ENCODE assay signal across 39 mouse cellular contexts in genomic region chr3:15427917-15428316, GRCm38 (mm10). TPM values are rescaled to one million over a fixed set of nuclear protein-coding genes. Genes with fewer than 3 reads are reported as not detected.
DNase-seq lines count a peak whose midpoint lies in the region; ATAC-seq and TF ChIP-seq lines count a peak whose summit lies in the region.
"Had no signal": no experiment of that assay in that cellular context is flagged by ENCODE, and none has a peak within 500 bp of the region (broad histone marks: within the 10 kb centered on the region; RNA-seq: fewer than 3 reads in every experiment).

No protein-coding gene starts in this region.

- intact Hi-C loops in left cerebral cortex, postnatal 10 days (cut with DNase I) = no loop called here

- H3K4me1 ChIP-seq in lung, postnatal 0 days (ENCODE audit: insufficient read depth, low read depth, low read length) = no peaks in the 10 kb centered on the region
- peaks cover 9% of the 10 kb centered on the region for H3K4me1 ChIP-seq in bone marrow macrophage, adult 2 months (ENCODE audit: control insufficient read depth, insufficient read depth, low read length)
- H3K4me1 ChIP-seq: embryonic facial prominence, embryonic 12.5 days; heart, embryonic 12.5 days; limb, embryonic 13.5 days; lung, embryonic 15.5 days; midbrain, embryonic 13.5 days had no signal

- no peaks in the 10 kb centered on the region for H3K27me3 ChIP-seq in lung, postnatal 0 days (replicated peaks; ENCODE audit: insufficient read depth, low read length)
- H3K27me3 ChIP-seq: embryonic facial prominence, embryonic 12.5 days; heart, embryonic 12.5 days; limb, embryonic 13.5 days; lung, embryonic 15.5 days; midbrain, embryonic 13.5 days had no signal

- no peak overlapping the region for H3K4me3 ChIP-seq in lung, postnatal 0 days (ENCODE audit: low read depth, low read length)
- H3K4me3 ChIP-seq in bone marrow macrophage, adult 2 months (ENCODE audit: insufficient read depth, low read length) = no peak overlapping the region
- H3K4me3 ChIP-seq: embryonic facial prominence, embryonic 12.5 days; heart, embryonic 12.5 days; left cerebral cortex, adult 2 months; limb, embryonic 13.5 days; lung, embryonic 15.5 days; midbrain, embryonic 13.5 days had no signal

- TF ChIP-seq CTCF in lung, postnatal 0 days (IDR thresholded peaks at IDR 0.05) = no peak
- no peak for TF ChIP-seq CTCF in bone marrow macrophage, adult 2 months (IDR thresholded peaks at IDR 0.05; ENCODE audit: low read depth, low read length)

- no peak overlapping the region for H3K4me2 ChIP-seq in lung, postnatal 0 days (replicated peaks; ENCODE audit: low read depth, low read length)
- H3K4me2 ChIP-seq: embryonic facial prominence, embryonic 12.5 days; heart, embryonic 12.5 days; hindbrain, embryonic 14.5 days; limb, embryonic 13.5 days; lung, embryonic 15.5 days; midbrain, embryonic 13.5 days had no signal

- no peak overlapping the region for H3K27ac ChIP-seq in lung, postnatal 0 days (ENCODE audit: low read length)
- peak overlapping the region; percentile 81 for H3K27ac ChIP-seq in bone marrow macrophage, adult 2 months (ENCODE audit: insufficient read depth, low read depth, low read length)
- H3K27ac ChIP-seq: embryonic facial prominence, embryonic 12.5 days; hindbrain, embryonic 14.5 days; left cerebral cortex, adult 2 months; limb, embryonic 13.5 days; liver, embryonic 14.5 days; lung, embryonic 15.5 days; midbrain, embryonic 13.5 days; stomach, postnatal 0 days had no signal

- no peaks in the 10 kb centered on the region for H3K9me3 ChIP-seq in lung, postnatal 0 days (ENCODE audit: low read length)
- H3K9me3 ChIP-seq: embryonic facial prominence, embryonic 12.5 days; heart, embryonic 12.5 days; limb, embryonic 13.5 days; lung, embryonic 15.5 days; midbrain, embryonic 13.5 days had no signal

- TF ChIP-seq EP300 in lung, postnatal 0 days (IDR thresholded peaks at IDR 0.05) = no peak

- no peak for TF ChIP-seq POLR2A in bone marrow macrophage, adult 2 months (IDR thresholded peaks at IDR 0.05; ENCODE audit: borderline replicate concordance, low read depth, low read length)

- no peak overlapping the region for H3K9ac ChIP-seq in lung, postnatal 0 days (replicated peaks; ENCODE audit: low read depth)
- H3K9ac ChIP-seq: embryonic facial prominence, embryonic 12.5 days; heart, embryonic 12.5 days; hindbrain, embryonic 14.5 days; limb, embryonic 13.5 days; liver, embryonic 14.5 days; lung, embryonic 15.5 days; midbrain, embryonic 13.5 days had no signal

- DNase-seq in lung, postnatal 0 days (ENCODE audit: low spot score) = peak; percentile 16
- no peak for DNase-seq in lung, postnatal 4 days
- no peak for DNase-seq in left cerebral cortex, postnatal 10 days (ENCODE audit: extremely low spot score in 1 of 2, low spot score in 2 of 2)
- no peak for DNase-seq in urinary bladder, adult 2 months (ENCODE audit: low spot score)
- DNase-seq in kidney, postnatal 36 days = no peak
- DNase-seq: adrenal gland, postnatal 25 days; B cell, adult 2 months; cerebellum, adult 8-10 months; cerebellum, postnatal 25 days; embryo, embryonic 11 days; gastrocnemius, postnatal 25 days; heart, adult 18-20 months; heart, postnatal 4 days; kidney, adult 11 months; kidney, postnatal 14 days; right cerebral cortex, adult 18-20 months; thymus, adult 18-20 months; thymus, postnatal 25 days had no signal

- WGBS in lung, postnatal 0 days = 72% methylated on average over 1 of the region's 1 CpGs

- H3K36me3 ChIP-seq in lung, postnatal 0 days (ENCODE audit: insufficient read depth, low read length) = no peaks in the 10 kb centered on the region
- H3K36me3 ChIP-seq: embryonic facial prominence, embryonic 12.5 days; heart, embryonic 12.5 days; limb, embryonic 13.5 days; lung, embryonic 15.5 days; midbrain, embryonic 13.5 days had no signal

- no peak for ATAC-seq in lung, postnatal 0 days
- peak; percentile 96 for ATAC-seq in megakaryocyte, adult 5-6 weeks (ENCODE audit: poor library complexity, severe bottlenecking)
- ATAC-seq: forebrain, embryonic 14.5 days; midbrain, embryonic 13.5 days had no signal

RNA-seq across cellular contexts. Expression of gene Sirpb1a, which starts 1.6 kb away (rescaled TPM):
- polyA plus RNA-seq in lung, postnatal 0 days (2015; fragmentation: Nextera tagmentation; extraction: Ambion mirVana) = 1.5 and 1.8 TPM in 2 replicates
- polyA plus RNA-seq in bone marrow macrophage, adult 2 months (2012; ENCODE audit: insufficient read depth, insufficient read length, missing spikeins) = 46.6 and 48.9 TPM in 2 replicates
- total RNA-seq in megakaryocyte, adult 5-6 weeks (2015) = 28.2 and 32.2 TPM in 2 replicates
- total RNA-seq in megakaryocyte, adult 5-6 weeks (2017) = 11.5 and 16.6 TPM in 2 replicates
- not detected for total RNA-seq in left cerebral cortex, postnatal 10 days (2021)
- 0.19 and 0.29 TPM in 2 replicates for polyA plus RNA-seq in urinary bladder, adult 2 months (2012; rRNA removed)
- total RNA-seq: gastrocnemius, adult 18-20 months; gastrocnemius, postnatal 25 days; heart, adult 18-20 months; heart, postnatal 4 days; layer of hippocampus, adult 18-20 months; layer of hippocampus, postnatal 10 days; left cerebral cortex, adult 2 months; left cerebral cortex, postnatal 36 days; megakaryocyte-erythroid progenitor cell, adult 5-6 weeks had no signal
- polyA plus RNA-seq: brain, embryonic 14.5 days; embryonic facial prominence, embryonic 12.5 days; forebrain, embryonic 14.5 days; frontal cortex, adult 2 months; heart, embryonic 12.5 days; hindbrain, embryonic 14.5 days; kidney, embryonic 14.5 days; limb, embryonic 13.5 days; liver, embryonic 14.5 days; lung, embryonic 15.5 days; midbrain, embryonic 13.5 days; neural tube, embryonic 14.5 days; stomach, postnatal 0 days had no signal

Comparison
In these comparisons a context has a peak if more than half of its experiments do, and no peak if none do; other contexts are left out.
1. RNA of gene Sirpb1a, which starts 1.6 kb away (polyA plus RNA-seq): 46.6 to 48.9 TPM in bone marrow macrophage, adult 2 months; 1.5 to 1.8 TPM in lung, postnatal 0 days and 0.19 to 0.29 TPM in urinary bladder, adult 2 months; every median in the first group is over 10 times any median in the second.